Comparison of ENCODE assay signal across 16 mouse cellular contexts in the genomic region with DNA sequence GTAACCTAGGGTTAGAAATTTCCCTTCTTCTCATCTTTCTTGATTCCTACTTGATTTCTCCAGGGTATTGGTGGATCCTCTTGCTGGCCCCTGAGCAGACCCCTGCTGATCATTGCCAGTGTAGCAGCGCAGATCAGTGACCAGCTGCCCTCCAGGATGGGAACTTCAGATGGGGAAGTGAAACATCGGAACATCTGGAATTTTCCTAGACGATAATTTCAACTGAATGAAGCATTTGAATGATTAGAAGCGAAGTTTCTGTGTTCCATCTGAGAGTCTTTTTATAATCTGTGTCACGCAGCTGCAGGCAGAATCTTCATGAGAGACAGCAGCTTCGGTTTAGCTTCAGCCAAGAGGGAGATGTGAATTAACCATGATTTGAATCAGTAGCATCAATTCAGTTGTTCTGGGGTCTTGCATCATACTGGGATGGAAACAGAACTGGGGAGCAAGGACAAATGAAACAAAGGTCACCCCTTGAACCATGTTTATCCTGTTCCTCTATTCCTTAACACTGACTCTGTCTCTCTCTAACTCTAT. TPM values are rescaled to one million over a fixed set of nuclear protein-coding genes. Genes with fewer than 3 reads are reported as not detected.
DNase-seq lines count a peak whose midpoint lies in the region; ATAC-seq and TF ChIP-seq lines count a peak whose summit lies in the region.
"Had no signal": no experiment of that assay in that cellular context is flagged by ENCODE, and none has a peak within 500 bp of the region (broad histone marks: within the 10 kb centered on the region; RNA-seq: fewer than 3 reads in every experiment).

No protein-coding gene starts in this region.

- peak; percentile 26; the same call in 1 of the 2 replicates for ATAC-seq in frontal cortex, adult (ENCODE audit: low TSS enrichment)
- ATAC-seq: intestine, embryonic 15.5 days had no signal

- peaks cover 7% of the 10 kb centered on the region for H3K4me1 ChIP-seq in cortical plate, adult 2 months (ENCODE audit: control insufficient read depth, insufficient read depth, low read length)
- H3K4me1 ChIP-seq: forebrain, embryonic 12.5 days; heart, embryonic 15.5 days; intestine, embryonic 15.5 days had no signal

- no peak for DNase-seq in frontal cortex, postnatal 25 days (ENCODE audit: low spot score in 2 of 2)
- no peak for DNase-seq in layer of hippocampus, adult 2 months (ENCODE audit: low spot score in 2 of 2)
- no peak for DNase-seq in layer of hippocampus, adult 18-20 months (ENCODE audit: low spot score in 2 of 2)
- no peak for DNase-seq in retina, postnatal 1 day
- DNase-seq: adrenal gland, adult 2 months; adrenal gland, postnatal 25 days; cerebellum, adult 2 months; heart, adult 2 months had no signal

- no peak for TF ChIP-seq CTCF in layer of hippocampus, adult 2 months (conservative IDR thresholded peaks at IDR 0.05)
- TF ChIP-seq CTCF in cortical plate, adult 2 months (IDR thresholded peaks at IDR 0.05; ENCODE audit: extremely low read depth, insufficient read depth, low read length) = no peak

- H3K27ac ChIP-seq in layer of hippocampus, adult 2 months = peak overlapping the region; percentile 91
- H3K27ac ChIP-seq in cortical plate, adult 2 months (ENCODE audit: insufficient read depth, low read length) = 0 out of 2 replicates have a peak overlapping the region, but pooled peaks have one; percentile 64
- H3K27ac ChIP-seq: embryonic facial prominence, embryonic 12.5 days; forebrain, embryonic 12.5 days; heart, adult 2 months; heart, embryonic 15.5 days; hindbrain, embryonic 10.5 days; hindbrain, embryonic 14.5 days; intestine, embryonic 15.5 days had no signal

- no peak overlapping the region for H3K4me3 ChIP-seq in layer of hippocampus, adult 2 months
- no peak overlapping the region for H3K4me3 ChIP-seq in cortical plate, adult 2 months (ENCODE audit: insufficient read depth, low read length)
- H3K4me3 ChIP-seq: embryonic facial prominence, embryonic 12.5 days; forebrain, embryonic 12.5 days; heart, adult 2 months; heart, embryonic 15.5 days; hindbrain, embryonic 10.5 days; intestine, embryonic 15.5 days had no signal

- TF ChIP-seq POLR2A in cortical plate, adult 2 months (IDR thresholded peaks at IDR 0.05; ENCODE audit: extremely low read depth, insufficient read depth, low read length) = no peak

RNA-seq across cellular contexts. Expression of gene Ddit4l, which starts 57.8 kb away (rescaled TPM):
- 1 to 10 TPM; 8.7 to 8.9 TPM for total RNA-seq in layer of hippocampus, adult 2 months (2021)
- total RNA-seq in layer of hippocampus, adult 18-20 months (2021) = 10 to 100 TPM in 1 of 2 experiments, 1 to 10 TPM in 1; 6.7 to 10.8 TPM
- 37.7 and 45.3 TPM in 2 replicates for polyA plus RNA-seq in cortical plate, adult 2 months (2012; rRNA removed)
